Mouse (Mus musculus): Measurements from ENCODE around the gene Spns2.

- TF ChIP-seq CTCF (IDR thresholded peaks at IDR 0.05; ENCODE audit: low read depth) (no peak), EP300 (IDR thresholded peaks at IDR 0.05; ENCODE audit: low read depth) (no peak)
Measured at GRCm38 (mm10) chr11:72519895-72520294, 30.2 kb upstream of the Spns2 start.

All from liver, postnatal 0 days (tissue).